Mouse (Mus musculus) megakaryocyte, embryonic 14.5 days (primary cell): ENCODE measurements at regions not wholly inside any gene's neighbourhood (a gene's known extent, or its start where the extent isn't known, plus 50 kb on each side); places are given as distances from the start of the nearest gene placed in this dataset.

Experiments used
- FLI1 ChIP-seq: IDR thresholded peaks from 2 replicates; pipeline ENCODE4 v1.6.1; 2012; ENCODE audit warnings: low read length, inconsistent platforms, mixed read lengths
- GATA1 ChIP-seq: IDR thresholded peaks from 3 replicates; pipeline ENCODE4 v1.6.1; 2012; ENCODE audit warnings: mixed read lengths, low read length, inconsistent platforms, borderline replicate concordance

DNA sequence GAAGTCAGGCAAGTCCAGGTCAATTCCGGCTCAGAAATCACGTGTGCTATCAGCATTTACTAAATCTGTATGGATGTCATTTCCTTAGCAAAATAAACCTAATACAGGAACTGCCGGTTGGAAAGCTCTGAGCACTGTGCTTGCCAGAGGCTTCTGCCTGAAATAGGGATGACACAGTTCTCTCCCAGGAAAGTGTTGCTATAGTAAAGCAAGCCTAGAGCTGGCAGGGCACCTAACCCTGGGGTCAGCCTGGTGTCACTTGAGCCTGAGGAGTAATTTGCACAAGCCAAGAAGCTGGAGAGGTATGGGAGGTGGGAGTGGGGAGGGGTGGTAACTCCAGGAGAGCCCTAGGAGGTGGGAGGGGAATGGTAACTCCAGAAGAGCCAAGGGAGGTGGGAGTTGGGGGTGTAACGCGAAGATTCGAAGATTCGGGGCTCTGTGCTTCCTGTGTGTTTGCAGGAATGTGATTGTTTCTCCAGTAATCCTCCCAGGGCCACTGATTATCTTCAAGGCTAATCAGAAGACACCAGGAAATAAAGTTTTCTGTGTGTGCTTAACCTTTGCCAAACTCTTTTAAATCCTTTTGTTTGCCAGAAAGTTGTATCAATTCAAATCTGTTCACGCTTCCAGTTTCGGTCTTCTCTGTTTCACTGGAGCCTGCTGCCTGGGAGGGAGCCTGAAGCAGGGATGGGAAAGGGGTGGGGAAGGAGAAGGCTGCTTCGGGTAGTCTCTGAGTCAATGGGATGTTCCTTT is 111.3 kb downstream of the Cd24a start:
- TF ChIP-seq GATA1 (no peak), FLI1 (no peak)
